Mouse (Mus musculus) adrenal gland, postnatal 4 days (tissue): ENCODE measurements around the gene Olfr97. TPM values are rescaled to one million over a fixed set of nuclear protein-coding genes. Genes with fewer than 3 reads are reported as not detected.
"Not testable (repeated sequence)": the region's sequence is repeated elsewhere in the genome, so short reads cannot be mapped to it uniquely, and the experiment has no call there.

Experiments used
- DNase-seq, 2 experiments: peaks; one replicate each; pipeline ENCODE4 v3.0.0; 2021 to 2022; ENCODE audit warnings: low spot score in 2 of 2, mixed read lengths in 2 of 2
- long read RNA-seq, 2 experiments: library from polyadenylated mRNA; stranded (forward); transcript quantifications; one replicate each; pipeline ENCODE4 v2.0.0; 2021
- total RNA-seq, 2 experiments: library from RNA; stranded (reverse); gene quantifications; 2 replicates each; pipeline ENCODE4 v1.2.3; 2021

Gene Olfr97
- not detected for total RNA-seq
- long read RNA-seq, experiment 1, result 0 reads
- long read RNA-seq, experiment 2, result 0 reads

GRCm38 (mm10) chr17:37237230-37237629, at the start of gene Olfr97:
TSS of gene Olfr97 (minus strand) at chr17:37237330.
- not testable (repeated sequence) for DNase-seq

- no peak for DNase-seq
Measured at GRCm38 (mm10) chr17:37283360-37283759, 46.2 kb upstream of the Olfr97 start, which contains the start of gene Olfr99. TSS of gene Olfr99 (minus strand) at chr17:37283460.

- no peak for DNase-seq
Measured at GRCm38 (mm10) chr17:37280331-37280730, 43.2 kb upstream of the Olfr97 start.

- DNase-seq, result no peak
Measured at GRCm38 (mm10) chr17:37276573-37276972, 39.4 kb upstream of the Olfr97 start.

GRCm38 (mm10) chr17:37275626-37276248, 38.6 kb upstream of the Olfr97 start:
- DNase-seq, result no peak

- DNase-seq, result no peak
Measured at GRCm38 (mm10) chr17:37270702-37271092, 33.6 kb upstream of the Olfr97 start.

GRCm38 (mm10) chr17:37270058-37270701, 33.0 kb upstream of the Olfr97 start, which contains the start of gene H2-M3:
TSS of gene H2-M3 (plus strand) at chr17:37270220.
- DNase-seq, result peak; percentile 44 to 70

- no peak for DNase-seq
Measured at GRCm38 (mm10) chr17:37263626-37264025, 26.5 kb upstream of the Olfr97 start, which contains the start of gene Olfr98. TSS of gene Olfr98 (minus strand) at chr17:37263749.

- DNase-seq, result no peak
Measured at GRCm38 (mm10) chr17:37250544-37250943, 13.4 kb upstream of the Olfr97 start.

GRCm38 (mm10) chr17:37249460-37249859, 12.3 kb upstream of the Olfr97 start:
- no peak for DNase-seq

- DNase-seq, result no peak
Measured at GRCm38 (mm10) chr17:37246715-37247114, 9.6 kb upstream of the Olfr97 start.

GRCm38 (mm10) chr17:37242198-37242597, 5.1 kb upstream of the Olfr97 start:
- no peak for DNase-seq

- DNase-seq, result no peak
Measured at GRCm38 (mm10) chr17:37221879-37222278, 15.3 kb downstream of the Olfr97 start.

GRCm38 (mm10) chr17:37219846-37220245, 17.3 kb downstream of the Olfr97 start, which contains the start of gene Olfr96:
TSS of gene Olfr96 (plus strand) at chr17:37220146.
- no peak for DNase-seq

- DNase-seq, result no peak
Measured at GRCm38 (mm10) chr17:37218486-37218885, 18.6 kb downstream of the Olfr97 start.

GRCm38 (mm10) chr17:37213018-37213417, 24.1 kb downstream of the Olfr97 start, which contains the start of gene Olfr95:
TSS of gene Olfr95 (minus strand) at chr17:37213118.
- no peak for DNase-seq

- no peak for DNase-seq
Measured at GRCm38 (mm10) chr17:37210884-37211768, 26.0 kb downstream of the Olfr97 start.

GRCm38 (mm10) chr17:37203917-37204236, 33.3 kb downstream of the Olfr97 start:
- no peak for DNase-seq

- peak; percentile 21 to 54 for DNase-seq
Measured at GRCm38 (mm10) chr17:37203206-37203916, 33.8 kb downstream of the Olfr97 start.

GRCm38 (mm10) chr17:37200894-37201293, 36.2 kb downstream of the Olfr97 start, which contains the start of gene Olfr94:
TSS of gene Olfr94 (minus strand) at chr17:37200994.
- no peak for DNase-seq
